Mouse (Mus musculus): ENCODE results near the gene Rab32. TPM values are rescaled to one million over a fixed set of nuclear protein-coding genes. Genes with fewer than 3 reads are reported as not detected.

The Rab32 gene
- 5.9 and 7.4 TPM in 2 replicates for polyA plus RNA-seq (2015; fragmentation: Nextera tagmentation; extraction: Ambion mirVana)

DNA sequence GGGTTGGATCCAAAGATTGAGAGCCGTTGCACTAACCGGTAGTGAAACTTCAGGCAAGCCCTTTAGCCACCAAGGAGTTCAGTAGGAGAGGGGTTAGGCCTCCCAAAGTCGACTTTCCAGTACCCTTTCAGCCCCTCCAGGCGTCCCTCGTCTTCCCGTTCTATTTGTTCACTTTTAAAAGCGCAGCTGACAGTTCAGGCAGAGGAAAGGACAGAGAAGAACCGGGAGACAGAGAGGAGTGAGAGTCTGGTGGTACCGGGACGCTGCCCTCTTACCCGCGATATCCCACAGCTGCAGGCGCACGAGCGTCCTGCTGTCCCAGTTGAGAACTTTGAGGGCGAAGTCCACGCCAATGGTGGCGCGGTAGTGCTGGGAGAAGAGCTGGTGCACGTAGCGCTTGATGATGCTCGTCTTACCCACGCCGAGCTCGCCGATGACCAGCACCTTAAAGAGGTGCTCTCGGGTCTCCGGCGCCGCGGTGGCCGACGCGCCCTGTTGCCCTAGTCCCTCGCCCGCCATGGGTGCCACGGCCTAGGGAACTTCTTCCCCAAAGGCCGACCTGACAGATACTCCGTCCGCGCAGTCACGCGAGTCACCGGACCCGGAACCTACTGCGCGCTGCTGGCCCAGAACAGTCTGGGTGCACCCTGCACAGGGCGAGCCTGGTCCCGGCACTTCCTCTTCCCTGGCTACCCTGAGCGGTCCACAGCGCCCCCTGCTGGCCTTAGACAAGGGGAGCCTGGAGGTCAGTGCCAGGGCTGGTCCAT lies at the start of gene Rab32:
Gene Rab32 (minus strand): TSS at position 696 of the 767 bp plus-strand sequence.

Other genes starting within 250 kb of the Rab32 start
- gene Adgb, start 85.9 kb downstream of the Rab32 start, polyA plus RNA-seq (2015; fragmentation: Nextera tagmentation; extraction: Ambion mirVana): 0.36 and 0.43 TPM in 2 replicates
- gene Gm10944, start 123.1 kb upstream of the Rab32 start, polyA plus RNA-seq (2015; fragmentation: Nextera tagmentation; extraction: Ambion mirVana): not detected in 2 replicates